Mouse (Mus musculus): ENCODE results near the gene Slc38a10. TPM values are rescaled to one million over a fixed set of nuclear protein-coding genes. Genes with fewer than 3 reads are reported as not detected.

Gene Slc38a10
- polyA plus RNA-seq (2012; ENCODE audit: insufficient read depth, low replicate concordance) = 80.2 and 247 TPM in 2 replicates

- H3K9me3 ChIP-seq = no peaks in the 10 kb centered on the region
- no peaks in the 10 kb centered on the region for H3K27me3 ChIP-seq (replicated peaks)
- H3K36me3 ChIP-seq (replicated peaks; ENCODE audit: low read length) = peaks cover 44% of the 10 kb centered on the region
- H3K4me3 ChIP-seq (replicated peaks) = peak within 1 kb of the TSS; percentile 100
- TF ChIP-seq GATA1 (IDR thresholded peaks at IDR 0.05; ENCODE audit: borderline replicate concordance, low read length) (no peak), FLI1 (IDR thresholded peaks at IDR 0.05; ENCODE audit: low read length) (peak; percentile 37; the same call in 1 of the 2 replicates)
- peaks cover 56% of the 10 kb centered on the region for H3K4me1 ChIP-seq
Observed at GRCm38 (mm10) chr11:120151113-120151494, at the start of gene Slc38a10. TSS of gene Slc38a10 (minus strand) at chr11:120151346.

- TF ChIP-seq FLI1 (IDR thresholded peaks at IDR 0.05; ENCODE audit: low read length) (no peak), GATA1 (IDR thresholded peaks at IDR 0.05; ENCODE audit: borderline replicate concordance, low read length) (no peak)
- Histone ChIP-seq H3K27me3 (replicated peaks) (peaks cover 26% of the 10 kb centered on the region), H3K36me3 (replicated peaks; ENCODE audit: low read length) (no peaks in the 10 kb centered on the region), H3K4me1 (peaks cover 15% of the 10 kb centered on the region), H3K9me3 (no peaks in the 10 kb centered on the region), H3K4me3 (replicated peaks) (no peak overlapping the region)
Observed at GRCm38 (mm10) chr11:120200621-120201020, 49.5 kb upstream of the Slc38a10 start.

GRCm38 (mm10) chr11:120199766-120200165 lies 48.6 kb upstream of the Slc38a10 start:
- H3K36me3 ChIP-seq (replicated peaks; ENCODE audit: low read length) = no peaks in the 10 kb centered on the region
- no peak overlapping the region for H3K4me3 ChIP-seq (replicated peaks)
- peaks cover 15% of the 10 kb centered on the region for H3K4me1 ChIP-seq
- H3K27me3 ChIP-seq (replicated peaks) = peaks cover 25% of the 10 kb centered on the region
- no peaks in the 10 kb centered on the region for H3K9me3 ChIP-seq
- TF ChIP-seq GATA1 (IDR thresholded peaks at IDR 0.05; ENCODE audit: borderline replicate concordance, low read length) (no peak), FLI1 (IDR thresholded peaks at IDR 0.05; ENCODE audit: low read length) (no peak)

- Histone ChIP-seq H3K27me3 (replicated peaks) (peaks cover 26% of the 10 kb centered on the region), H3K9me3 (no peaks in the 10 kb centered on the region), H3K4me3 (replicated peaks) (peak overlapping the region; percentile 50), H3K36me3 (replicated peaks; ENCODE audit: low read length) (no peaks in the 10 kb centered on the region), H3K4me1 (peaks cover 15% of the 10 kb centered on the region)
- no peak for TF ChIP-seq FLI1 (IDR thresholded peaks at IDR 0.05; ENCODE audit: low read length)
- TF ChIP-seq GATA1 (IDR thresholded peaks at IDR 0.05; ENCODE audit: borderline replicate concordance, low read length) = no peak
Observed at GRCm38 (mm10) chr11:120198831-120199230, 47.7 kb upstream of the Slc38a10 start.

GRCm38 (mm10) chr11:120190526-120191412 lies 39.6 kb upstream of the Slc38a10 start:
- peaks cover 68% of the 10 kb centered on the region for H3K27me3 ChIP-seq (replicated peaks)
- peaks cover 15% of the 10 kb centered on the region for H3K9me3 ChIP-seq
- H3K4me3 ChIP-seq (replicated peaks) = peak overlapping the region; percentile 92
- peaks cover 45% of the 10 kb centered on the region for H3K4me1 ChIP-seq
- TF ChIP-seq FLI1 (IDR thresholded peaks at IDR 0.05; ENCODE audit: low read length) (no peak), GATA1 (IDR thresholded peaks at IDR 0.05; ENCODE audit: borderline replicate concordance, low read length) (no peak)
- H3K36me3 ChIP-seq (replicated peaks; ENCODE audit: low read length) = peaks cover 11% of the 10 kb centered on the region

GRCm38 (mm10) chr11:120189459-120190312 lies 38.5 kb upstream of the Slc38a10 start:
- TF ChIP-seq FLI1 (IDR thresholded peaks at IDR 0.05; ENCODE audit: low read length) (no peak), GATA1 (IDR thresholded peaks at IDR 0.05; ENCODE audit: borderline replicate concordance, low read length) (no peak)
- peaks cover 21% of the 10 kb centered on the region for H3K9me3 ChIP-seq
- peak overlapping the region; percentile 92 for H3K4me3 ChIP-seq (replicated peaks)
- peaks cover 56% of the 10 kb centered on the region for H3K4me1 ChIP-seq
- H3K27me3 ChIP-seq (replicated peaks) = peaks cover 77% of the 10 kb centered on the region
- peaks cover 15% of the 10 kb centered on the region for H3K36me3 ChIP-seq (replicated peaks; ENCODE audit: low read length)

- peaks cover 83% of the 10 kb centered on the region for H3K27me3 ChIP-seq (replicated peaks)
- TF ChIP-seq FLI1 (IDR thresholded peaks at IDR 0.05; ENCODE audit: low read length) (no peak), GATA1 (IDR thresholded peaks at IDR 0.05; ENCODE audit: borderline replicate concordance, low read length) (no peak)
- peaks cover 15% of the 10 kb centered on the region for H3K36me3 ChIP-seq (replicated peaks; ENCODE audit: low read length)
- peaks cover 65% of the 10 kb centered on the region for H3K4me1 ChIP-seq
- peaks cover 21% of the 10 kb centered on the region for H3K9me3 ChIP-seq
- peak overlapping the region; percentile 92 for H3K4me3 ChIP-seq (replicated peaks)
Observed at GRCm38 (mm10) chr11:120188481-120189441, 37.6 kb upstream of the Slc38a10 start.

GRCm38 (mm10) chr11:120188102-120188480 lies 36.9 kb upstream of the Slc38a10 start:
- peak overlapping the region; percentile 92 for H3K4me3 ChIP-seq (replicated peaks)
- peaks cover 68% of the 10 kb centered on the region for H3K4me1 ChIP-seq
- peaks cover 15% of the 10 kb centered on the region for H3K36me3 ChIP-seq (replicated peaks; ENCODE audit: low read length)
- TF ChIP-seq GATA1 (IDR thresholded peaks at IDR 0.05; ENCODE audit: borderline replicate concordance, low read length) (no peak), FLI1 (IDR thresholded peaks at IDR 0.05; ENCODE audit: low read length) (no peak)
- H3K9me3 ChIP-seq = peaks cover 21% of the 10 kb centered on the region
- peaks cover 84% of the 10 kb centered on the region for H3K27me3 ChIP-seq (replicated peaks)

Data from megakaryocyte, embryonic 14.5 days (primary cell).